Mouse (Mus musculus) lung, postnatal 0 days (tissue): ENCODE measurements around the gene Phlda2. TPM values are rescaled to one million over a fixed set of nuclear protein-coding genes. Genes with fewer than 3 reads are reported as not detected.
A peak's percentile ranks its signal among the peaks of the same experiment; 100 is the strongest.

ENCODE experiments used
- ATAC-seq: fragments of 200-750 bp; cut with Nextera tagmentation; 2 replicates; pipeline ENCODE4 v1.8.0; 2017; ENCODE audit warnings: moderate library complexity
- DNase-seq: peaks from one replicate; pipeline ENCODE4 v3.0.0-alpha.2; 2016; ENCODE audit warnings: low spot score
- H3K27ac ChIP-seq: fragments of 300-500 bp; sonication (generic); 2 replicates; pipeline ENCODE4 v1.5.1; 2014; ENCODE audit warnings: antibody characterized with exemption, mild to moderate bottlenecking, low read length, mixed read lengths
- H3K27me3 ChIP-seq: fragments of 300-500 bp; sonication (generic); replicated peaks from 2 replicates; pipeline ENCODE4 v1.6.1; 2014; ENCODE audit warnings: low read length, mixed read lengths; ENCODE audit not compliant: insufficient read depth
- H3K36me3 ChIP-seq: fragments of 300-500 bp; sonication (generic); 2 replicates; pipeline ENCODE4 v1.6.1; 2014; ENCODE audit warnings: low read length, mixed read lengths; ENCODE audit not compliant: insufficient read depth
- H3K4me1 ChIP-seq: fragments of 300-500 bp; sonication (generic); 2 replicates; pipeline ENCODE4 v1.6.1; 2014; ENCODE audit warnings: antibody characterized with exemption, low read depth, low read length, mixed read lengths; ENCODE audit not compliant: insufficient read depth
- H3K4me2 ChIP-seq: fragments of 300-500 bp; sonication (generic); replicated peaks from 2 replicates; pipeline ENCODE4 v1.6.1; 2014; ENCODE audit warnings: low read depth, mild to moderate bottlenecking, low read length, moderate library complexity, mixed read lengths
- H3K4me3 ChIP-seq: fragments of 300-500 bp; sonication (generic); 2 replicates; pipeline ENCODE4 v1.5.1; 2014; ENCODE audit warnings: low read depth, low read length
- H3K9ac ChIP-seq: fragments of 300-500 bp; sonication (generic); replicated peaks from 2 replicates; pipeline ENCODE4 v1.6.1; 2014; ENCODE audit warnings: low read depth, mild to moderate bottlenecking
- H3K9me3 ChIP-seq: fragments of 300-500 bp; sonication (generic); 2 replicates; pipeline ENCODE4 v1.6.1; 2016; ENCODE audit warnings: low read length, mixed read lengths
- CTCF ChIP-seq: IDR thresholded peaks from 2 replicates; pipeline ENCODE4 v1.5.1; 2016; ENCODE audit warnings: antibody characterized with exemption, mild to moderate bottlenecking
- EP300 ChIP-seq: IDR thresholded peaks from 2 replicates; pipeline ENCODE4 v1.6.1; 2016; ENCODE audit warnings: antibody characterized with exemption, mild to moderate bottlenecking, control low read depth
- WGBS: fragments of 180-500 bp; shearing (Covaris S2); extraction: QIAGEN DNeasy Blood & Tissue Kit; methylation state at CpG from one replicate; pipeline ENCODE4 v1.1.7; 2014; 5-methylcytosine and 5-hydroxymethylcytosine counted together
- polyA plus RNA-seq: library from polyadenylated mRNA; unstranded; fragments of >200 nt; fragmentation: Nextera tagmentation; extraction: Ambion mirVana; gene quantifications from 2 replicates; pipeline ENCODE4 v1.2.1, GENCODE M21; 2015

Phlda2 gene
- 3.2 and 5.4 TPM in 2 replicates for polyA plus RNA-seq

DNA sequence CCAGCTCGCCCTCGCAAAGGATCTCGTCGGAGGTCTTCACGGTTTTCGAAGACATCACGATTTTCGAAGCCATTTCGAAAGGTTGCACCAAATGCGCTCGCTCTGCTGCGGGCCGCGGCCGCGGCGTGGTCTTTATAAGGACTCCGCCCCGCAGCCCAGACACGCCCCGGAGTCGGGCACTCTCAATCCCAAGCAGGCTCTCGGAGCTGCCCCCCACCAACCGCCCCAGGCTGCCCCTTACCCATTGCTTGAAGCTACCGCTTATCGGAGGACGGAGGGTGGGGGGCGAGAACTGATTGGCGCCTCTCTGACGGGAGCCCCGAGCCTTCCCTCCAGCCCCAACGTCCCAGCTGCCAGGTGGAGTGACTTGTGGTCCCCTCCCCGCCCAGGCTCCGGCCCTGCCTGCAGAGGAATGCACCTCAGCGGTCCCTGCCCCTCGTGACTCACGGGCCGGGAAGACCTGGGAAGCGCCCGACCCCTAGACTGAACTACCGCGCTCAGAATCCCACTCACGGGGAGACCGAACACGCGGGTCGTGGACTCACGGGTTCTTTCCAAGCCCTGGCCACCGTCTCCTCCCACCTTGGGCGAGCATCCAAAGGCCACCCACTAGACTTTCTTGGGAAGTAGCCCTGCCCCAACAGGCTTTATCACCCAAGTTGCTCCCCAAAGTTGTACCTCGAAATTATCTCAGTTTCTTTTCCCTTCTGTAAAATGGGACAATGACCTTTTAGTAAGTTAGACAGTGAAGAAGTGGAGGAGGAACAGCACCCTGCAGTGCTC lies at the start of gene Phlda2:
Phlda2 (minus strand) TSS at position 733 of the 783 bp plus-strand sequence.
- H3K4me1 ChIP-seq: no peaks in the 10 kb centered on the region
- H3K27me3 ChIP-seq: 0 out of 2 replicates have a peak, but pooled peaks cover 17% of the 10 kb centered on the region
- no peak within 1 kb of the TSS for H3K27ac ChIP-seq
- H3K4me3 ChIP-seq: peak within 1 kb of the TSS; percentile 41
- 2% methylated on average over 50 of the region's 51 CpGs for WGBS
- DNase-seq (peak; percentile 42), ATAC-seq (peak; percentile 53)
- peak within 1 kb of the TSS; percentile 78 for H3K4me2 ChIP-seq
- H3K36me3 ChIP-seq: no peaks in the 10 kb centered on the region
- H3K9me3 ChIP-seq: no peaks in the 10 kb centered on the region
- H3K9ac ChIP-seq: peak within 1 kb of the TSS; percentile 26; the same call in 1 of the 2 replicates
- TF ChIP-seq EP300: no peak
- no peak for TF ChIP-seq CTCF

DNA sequence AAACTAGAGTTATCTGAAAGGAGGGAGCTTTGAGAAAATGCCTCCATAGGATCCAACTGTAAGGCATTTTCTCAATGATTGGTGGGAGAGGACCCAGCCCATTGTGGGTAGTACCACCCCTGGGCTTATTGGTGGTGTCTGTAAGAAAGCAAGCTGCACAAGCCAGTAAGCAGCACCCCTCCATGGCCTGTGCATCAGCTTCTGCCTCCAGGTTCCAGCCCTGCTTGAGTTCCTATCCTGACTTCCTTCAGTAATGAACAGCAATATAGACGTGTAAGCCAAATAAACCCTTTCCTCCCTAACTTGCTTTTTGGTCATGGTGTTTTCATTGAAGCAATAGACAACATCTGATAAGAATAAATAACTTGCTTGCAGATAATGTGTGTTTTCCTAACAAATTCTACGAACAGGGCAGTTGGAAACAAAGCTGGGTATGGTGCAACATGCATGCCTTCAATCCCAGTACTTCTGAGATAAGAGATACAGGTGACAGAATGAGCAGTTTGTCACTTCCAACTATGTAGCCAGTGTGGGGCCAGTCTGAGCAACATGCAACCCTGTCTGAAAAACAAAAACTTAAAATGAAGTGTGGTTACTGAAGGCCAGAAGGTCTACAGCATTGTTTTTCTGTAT lies 46.8 kb upstream of the Phlda2 start:
- no peak for ATAC-seq
- Histone ChIP-seq H3K9ac (peak overlapping the region; percentile 65), H3K4me3 (peak overlapping the region; percentile 90), H3K27ac (peak overlapping the region; percentile 85), H3K9me3 (no peaks in the 10 kb centered on the region), H3K4me2 (peak overlapping the region; percentile 82), H3K27me3 (no peaks in the 10 kb centered on the region), H3K36me3 (no peaks in the 10 kb centered on the region), H3K4me1 (peaks cover 12% of the 10 kb centered on the region; the same call in 1 of the 2 replicates)
- no peak for DNase-seq
- TF ChIP-seq CTCF (no peak), EP300 (no peak)
- WGBS: 14% methylated on average over 2 of the region's 2 CpGs

DNA sequence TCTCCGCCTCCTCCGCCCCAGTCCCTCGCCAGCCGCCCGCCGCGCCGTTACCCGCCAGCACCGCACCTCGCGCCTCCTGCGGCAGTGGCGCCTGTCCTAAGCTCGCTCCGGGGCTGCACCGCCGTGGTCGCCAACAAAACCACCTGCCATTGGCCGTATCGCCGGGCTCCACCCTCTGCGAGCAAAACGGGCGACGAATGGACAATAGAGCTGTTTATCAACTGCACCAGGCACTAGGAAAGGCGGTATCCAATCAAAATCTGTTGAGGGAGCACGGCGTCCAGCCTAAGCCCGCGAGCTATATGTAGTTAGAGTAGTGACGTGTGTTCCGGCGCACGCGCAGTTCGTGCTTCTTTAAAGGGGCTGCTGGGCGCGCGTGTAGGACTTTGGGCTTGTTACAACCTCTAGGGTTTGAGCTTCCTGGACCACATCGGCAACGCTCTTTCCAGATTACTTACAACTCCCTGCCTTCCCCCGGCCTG lies 46.1 kb upstream of the Phlda2 start, which contains the start of gene Nap1l4:
Nap1l4 (minus strand) TSS at position 131 of the 482 bp plus-strand sequence.
- peak; percentile 100 for DNase-seq
- H3K4me2 ChIP-seq: peak within 1 kb of the TSS; percentile 82
- H3K4me1 ChIP-seq: peaks cover 12% of the 10 kb centered on the region; the same call in 1 of the 2 replicates
- H3K9me3 ChIP-seq: no peaks in the 10 kb centered on the region
- no peaks in the 10 kb centered on the region for H3K27me3 ChIP-seq
- H3K36me3 ChIP-seq: no peaks in the 10 kb centered on the region
- peak within 1 kb of the TSS; percentile 79 for H3K9ac ChIP-seq
- peak within 1 kb of the TSS; percentile 90 for H3K4me3 ChIP-seq
- no peak for TF ChIP-seq EP300
- 0 out of 2 replicates have a peak, but pooled peaks have one; percentile 3 for TF ChIP-seq CTCF
- WGBS: under 1% methylated on average over 42 of the region's 43 CpGs
- ATAC-seq: peak; percentile 99
- H3K27ac ChIP-seq: peak within 1 kb of the TSS; percentile 93

DNA sequence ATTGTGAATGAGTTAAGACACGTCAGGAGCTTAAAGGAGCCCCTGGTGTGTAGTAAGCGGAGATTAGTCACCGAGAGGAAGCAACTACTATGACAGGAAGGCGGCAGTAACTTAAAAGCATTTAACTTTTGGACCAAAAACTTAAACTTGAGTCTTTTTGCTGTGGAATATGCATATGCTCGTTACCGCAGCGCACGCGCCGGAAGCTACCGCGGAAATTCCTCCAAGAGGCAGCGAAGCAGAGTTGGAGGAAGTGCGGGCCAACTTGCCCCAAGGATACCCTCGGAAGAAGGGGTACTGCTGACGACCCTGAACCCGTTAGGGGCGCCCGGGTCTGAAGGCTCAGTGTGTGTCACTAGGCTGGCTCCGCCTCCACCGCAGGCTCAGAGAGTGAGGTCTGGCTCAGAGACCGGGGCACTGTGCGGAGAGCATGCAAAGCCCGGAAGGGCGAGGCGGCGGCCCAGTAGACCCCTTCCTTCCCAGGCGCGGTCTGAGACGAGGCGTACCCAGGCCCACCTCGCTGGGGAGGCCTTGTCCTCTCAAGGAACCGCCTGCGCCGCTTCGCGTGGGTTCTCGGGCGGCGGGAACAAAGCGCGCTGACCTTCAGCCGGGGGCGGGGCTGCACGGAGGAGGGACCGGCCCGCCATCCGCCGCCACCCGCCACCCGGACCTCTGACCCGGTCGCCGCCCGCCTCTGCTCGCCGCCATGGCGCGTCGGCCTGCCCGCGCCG lies 45.4 kb upstream of the Phlda2 start:
- DNase-seq: peak; percentile 82
- H3K27ac ChIP-seq: peak overlapping the region; percentile 93
- H3K9me3 ChIP-seq: no peaks in the 10 kb centered on the region
- peak overlapping the region; percentile 82 for H3K4me2 ChIP-seq
- under 1% methylated on average over 40 of the region's 63 CpGs for WGBS
- H3K4me1 ChIP-seq: peaks cover 12% of the 10 kb centered on the region; the same call in 1 of the 2 replicates
- H3K9ac ChIP-seq: peak overlapping the region; percentile 79
- H3K4me3 ChIP-seq: peak overlapping the region; percentile 90
- H3K36me3 ChIP-seq: no peaks in the 10 kb centered on the region
- TF ChIP-seq CTCF (no peak), EP300 (no peak)
- ATAC-seq: peak; percentile 83
- H3K27me3 ChIP-seq: no peaks in the 10 kb centered on the region

DNA sequence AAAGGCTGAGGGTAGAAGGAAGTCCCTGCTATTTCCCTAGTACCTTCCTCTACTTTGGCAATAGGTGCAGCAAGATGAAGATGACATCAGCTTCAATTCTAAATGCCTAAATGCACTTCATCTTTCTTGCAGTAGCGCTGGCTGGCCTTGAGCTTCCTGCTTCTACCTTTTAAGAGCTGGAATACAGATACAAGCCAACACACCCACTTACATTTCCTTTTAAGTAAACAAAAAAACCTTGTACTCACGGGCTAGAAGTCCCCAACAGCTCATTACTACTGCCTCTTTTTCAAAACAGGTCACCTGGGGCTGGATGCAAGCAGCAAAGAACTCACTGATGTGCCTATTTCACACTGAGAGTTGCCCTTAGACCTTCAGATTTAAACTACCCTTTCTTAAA lies 43.6 kb upstream of the Phlda2 start:
- TF ChIP-seq CTCF (no peak), EP300 (no peak)
- peaks cover 12% of the 10 kb centered on the region; the same call in 1 of the 2 replicates for H3K4me1 ChIP-seq
- H3K36me3 ChIP-seq: no peaks in the 10 kb centered on the region
- no peak overlapping the region for H3K9ac ChIP-seq
- no peak overlapping the region for H3K27ac ChIP-seq
- ATAC-seq: no peak
- no peak for DNase-seq
- no peak overlapping the region for H3K4me3 ChIP-seq
- H3K9me3 ChIP-seq: no peaks in the 10 kb centered on the region
- no peak overlapping the region for H3K4me2 ChIP-seq
- 26% methylated on average over 2 of the region's 2 CpGs for WGBS
- no peaks in the 10 kb centered on the region for H3K27me3 ChIP-seq

DNA sequence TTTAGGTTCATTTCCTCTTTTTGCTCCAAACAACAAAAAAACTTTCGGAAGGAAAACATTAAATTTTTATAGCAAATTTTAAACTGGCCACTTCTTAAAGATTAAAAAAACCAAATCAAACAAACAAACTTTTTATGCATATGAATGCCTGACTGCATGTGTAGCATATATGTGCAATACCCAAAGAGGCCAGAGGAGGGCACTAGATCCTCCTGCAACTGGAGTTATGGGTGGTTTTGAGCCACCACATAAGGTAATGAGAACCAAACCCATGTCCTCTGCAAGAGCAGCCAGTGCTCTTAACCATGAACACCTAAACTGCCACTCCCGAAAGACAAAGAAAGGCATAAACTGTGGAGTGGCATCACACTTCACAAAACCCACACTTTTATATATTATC lies 41.4 kb upstream of the Phlda2 start:
- TF ChIP-seq EP300 (no peak), CTCF (peak; percentile 69)
- H3K9me3 ChIP-seq: no peaks in the 10 kb centered on the region
- H3K4me3 ChIP-seq: no peak overlapping the region
- H3K27me3 ChIP-seq: no peaks in the 10 kb centered on the region
- peaks cover 9% of the 10 kb centered on the region; the same call in 1 of the 2 replicates for H3K4me1 ChIP-seq
- H3K36me3 ChIP-seq: no peaks in the 10 kb centered on the region
- H3K4me2 ChIP-seq: no peak overlapping the region
- no peak overlapping the region for H3K9ac ChIP-seq
- H3K27ac ChIP-seq: no peak overlapping the region
- ATAC-seq: no peak
- WGBS: 95% methylated on average over 2 of the region's 2 CpGs
- DNase-seq: peak; percentile 19
